Mouse (Mus musculus) spleen, adult 12 weeks (tissue): ENCODE measurements at regions not wholly inside any gene's neighbourhood (a gene's known extent, or its start where the extent isn't known, plus 50 kb on each side); places are given as distances from the start of the nearest gene placed in this dataset.

ENCODE experiments used
- DNase-seq: peaks from one replicate; pipeline ENCODE4 v3.0.0; 2022; ENCODE audit warnings: low spot score

- no peak for DNase-seq
These were observed 122.9 kb upstream of the Pja1 start for GRCm38 (mm10) chrX:99593872-99594487.

GRCm38 (mm10) chrX:99592980-99593379 lies 121.9 kb upstream of the Pja1 start:
- no peak for DNase-seq

- no peak for DNase-seq
These were observed 116.2 kb upstream of the Pja1 start for GRCm38 (mm10) chrX:99587284-99587683.

- DNase-seq, result no peak
These were observed 115.2 kb upstream of the Pja1 start for GRCm38 (mm10) chrX:99586282-99586681.

GRCm38 (mm10) chrX:99585703-99586102 lies 114.6 kb upstream of the Pja1 start:
- DNase-seq, result no peak

- DNase-seq, result no peak
These were observed 111.5 kb upstream of the Pja1 start for GRCm38 (mm10) chrX:99582611-99583010.

- DNase-seq, result no peak
These were observed 110.8 kb upstream of the Pja1 start for GRCm38 (mm10) chrX:99581632-99582466.

GRCm38 (mm10) chrX:99579206-99579605 lies 108.1 kb upstream of the Pja1 start:
- DNase-seq, result no peak

- DNase-seq, result no peak
These were observed 107.7 kb upstream of the Pja1 start for GRCm38 (mm10) chrX:99578796-99579195.

GRCm38 (mm10) chrX:99575105-99575504 lies 104.0 kb upstream of the Pja1 start:
- DNase-seq, result no peak

GRCm38 (mm10) chrX:99574441-99575103 lies 103.5 kb upstream of the Pja1 start:
- DNase-seq, result no peak

GRCm38 (mm10) chrX:99570161-99570560 lies 99.1 kb upstream of the Pja1 start:
- DNase-seq, result no peak

GRCm38 (mm10) chrX:99568244-99568643 lies 97.2 kb upstream of the Pja1 start:
- DNase-seq, result no peak

GRCm38 (mm10) chrX:99567367-99568164 lies 96.5 kb upstream of the Pja1 start:
- no peak for DNase-seq

- DNase-seq, result no peak
These were observed 90.9 kb upstream of the Pja1 start for GRCm38 (mm10) chrX:99561995-99562394.

GRCm38 (mm10) chrX:99560699-99561098 lies 89.6 kb upstream of the Pja1 start:
- no peak for DNase-seq

GRCm38 (mm10) chrX:99556876-99557354 lies 85.8 kb upstream of the Pja1 start:
- no peak for DNase-seq

GRCm38 (mm10) chrX:99555976-99556781 lies 85.1 kb upstream of the Pja1 start:
- no peak for DNase-seq

GRCm38 (mm10) chrX:99552778-99553177 lies 81.7 kb upstream of the Pja1 start:
- DNase-seq, result no peak

- no peak for DNase-seq
These were observed 79.1 kb upstream of the Pja1 start for GRCm38 (mm10) chrX:99550057-99550760.
